Mouse (Mus musculus): ENCODE measurements around the gene Gm5767. TPM values are rescaled to one million over a fixed set of nuclear protein-coding genes. Genes with fewer than 3 reads are reported as not detected.

Gene Gm5767
- polyA plus RNA-seq, 1 experiment = 0.56 TPM

DNA sequence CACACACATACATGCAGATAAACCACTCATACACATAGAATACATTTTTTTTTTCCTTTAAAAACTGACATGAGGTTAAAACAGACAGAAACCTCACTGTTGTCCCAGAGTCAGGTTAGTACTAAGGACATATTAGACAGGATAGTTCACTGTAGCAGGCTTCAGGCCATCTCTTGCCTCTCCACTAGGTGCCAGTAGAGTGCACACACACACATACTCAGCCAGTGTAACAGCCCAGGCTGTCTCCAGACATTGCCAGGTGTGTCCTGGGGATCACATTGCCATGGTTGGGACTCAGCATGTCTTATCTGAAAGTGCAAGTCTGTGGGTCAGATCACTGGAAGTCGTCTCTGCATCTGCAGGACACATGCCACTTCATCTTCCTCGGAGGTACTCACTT lies 36.7 kb upstream of the Gm5767 start:
- Histone ChIP-seq H3K4me1 (ENCODE audit: control insufficient read depth, insufficient read depth, low read length) (no peaks in the 10 kb centered on the region), H3K27ac (ENCODE audit: insufficient read depth, low read depth, low read length) (no peak overlapping the region), H3K4me3 (ENCODE audit: insufficient read depth, low read depth, low read length) (no peak overlapping the region), H3K36me3 (ENCODE audit: control insufficient read depth, insufficient read depth, low read length) (peaks cover 8% of the 10 kb centered on the region; the same call in 1 of the 2 replicates), H3K27me3 (replicated peaks; ENCODE audit: control insufficient read depth, insufficient read depth, low read length) (no peaks in the 10 kb centered on the region)
- WGBS = 72% methylated on average over 2 of the region's 2 CpGs
- TF ChIP-seq POLR2A (IDR thresholded peaks at IDR 0.05; ENCODE audit: low read depth, low read length) (no peak), CTCF (conservative IDR thresholded peaks at IDR 0.05; ENCODE audit: insufficient read depth, insufficient read length, low read depth, low read length) (peak; percentile 93)
- peak; percentile 76 for DNase-seq

DNA sequence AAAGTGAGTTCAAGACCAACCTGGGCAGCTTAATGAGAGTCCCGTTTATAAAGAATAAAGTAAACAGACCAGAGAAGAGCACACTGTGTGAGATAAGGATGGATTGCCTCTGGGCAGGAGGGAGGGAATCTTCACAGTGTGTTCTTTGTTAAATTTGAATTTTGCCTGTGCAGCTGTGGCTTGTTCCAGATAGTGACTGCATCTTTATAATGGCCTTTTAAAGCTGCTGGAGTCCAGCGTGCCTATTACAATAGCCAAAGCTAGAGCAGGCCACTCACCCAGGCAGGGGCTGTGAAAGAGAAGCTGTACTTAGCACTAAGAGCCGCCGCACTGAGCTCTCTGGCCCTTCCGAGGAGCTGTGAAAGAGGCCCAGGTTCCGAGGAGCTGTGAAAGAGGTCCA lies 35.0 kb upstream of the Gm5767 start:
- Histone ChIP-seq H3K4me3 (ENCODE audit: insufficient read depth, low read depth, low read length) (no peak overlapping the region), H3K27me3 (replicated peaks; ENCODE audit: control insufficient read depth, insufficient read depth, low read length) (no peaks in the 10 kb centered on the region), H3K36me3 (ENCODE audit: control insufficient read depth, insufficient read depth, low read length) (peaks cover 8% of the 10 kb centered on the region; the same call in 1 of the 2 replicates), H3K4me1 (ENCODE audit: control insufficient read depth, insufficient read depth, low read length) (no peaks in the 10 kb centered on the region), H3K27ac (ENCODE audit: insufficient read depth, low read depth, low read length) (no peak overlapping the region)
- TF ChIP-seq POLR2A (IDR thresholded peaks at IDR 0.05; ENCODE audit: low read depth, low read length) (no peak), CTCF (conservative IDR thresholded peaks at IDR 0.05; ENCODE audit: insufficient read depth, insufficient read length, low read depth, low read length) (no peak)
- WGBS = 88% methylated on average over 6 of the region's 6 CpGs
- no peak for DNase-seq

DNA sequence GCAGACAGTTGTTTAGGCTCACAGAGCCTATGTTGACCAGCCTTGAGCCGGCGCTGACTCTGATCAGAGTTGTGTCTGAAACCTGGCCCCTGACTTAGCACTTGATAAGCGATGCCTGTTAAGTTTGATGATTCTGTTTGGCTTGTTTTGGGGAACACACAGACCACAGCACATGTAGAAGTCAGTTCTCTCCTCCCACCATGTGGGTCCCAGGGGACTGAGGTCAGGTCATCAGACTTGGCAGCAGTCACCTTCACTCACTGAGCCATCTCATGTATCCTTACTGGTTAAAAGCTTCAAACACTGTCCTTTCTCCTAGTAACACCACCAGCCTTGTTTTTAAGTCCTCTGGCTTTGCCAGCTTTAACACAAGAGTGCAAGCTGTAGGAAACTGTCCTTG lies 30.6 kb upstream of the Gm5767 start:
- H3K36me3 ChIP-seq (ENCODE audit: control insufficient read depth, insufficient read depth, low read length) = 0 out of 2 replicates have a peak, but pooled peaks cover 8% of the 10 kb centered on the region
- 75% methylated on average over 3 of the region's 3 CpGs for WGBS
- H3K4me1 ChIP-seq (ENCODE audit: control insufficient read depth, insufficient read depth, low read length) = no peaks in the 10 kb centered on the region
- H3K27ac ChIP-seq (ENCODE audit: insufficient read depth, low read depth, low read length) = no peak overlapping the region
- TF ChIP-seq POLR2A (IDR thresholded peaks at IDR 0.05; ENCODE audit: low read depth, low read length) (no peak), CTCF (conservative IDR thresholded peaks at IDR 0.05; ENCODE audit: insufficient read depth, insufficient read length, low read depth, low read length) (no peak)
- H3K27me3 ChIP-seq (replicated peaks; ENCODE audit: control insufficient read depth, insufficient read depth, low read length) = no peaks in the 10 kb centered on the region
- no peak overlapping the region for H3K4me3 ChIP-seq (ENCODE audit: insufficient read depth, low read depth, low read length)
- no peak for DNase-seq

DNA sequence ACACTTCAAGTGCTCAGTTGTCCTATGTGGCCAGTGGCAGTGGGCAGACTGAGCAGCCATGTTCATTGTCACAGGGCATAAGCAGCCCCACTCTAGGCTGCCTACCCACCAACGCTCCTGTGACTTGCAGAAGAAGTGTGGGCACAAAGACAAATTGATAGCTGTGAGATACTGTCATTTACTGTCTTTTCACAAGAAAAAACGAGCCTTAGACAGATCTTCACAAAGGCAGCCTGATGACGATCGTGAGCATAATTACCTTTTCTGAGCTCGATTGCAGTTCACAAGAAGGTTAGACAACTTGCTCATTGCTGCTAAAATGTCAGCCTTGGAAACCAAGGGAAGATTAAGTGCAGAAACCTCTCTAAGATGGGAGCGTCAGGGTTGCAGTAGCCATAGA lies 25.5 kb upstream of the Gm5767 start:
- H3K4me3 ChIP-seq (ENCODE audit: insufficient read depth, low read depth, low read length) = no peak overlapping the region
- H3K27me3 ChIP-seq (replicated peaks; ENCODE audit: control insufficient read depth, insufficient read depth, low read length) = no peaks in the 10 kb centered on the region
- 85% methylated on average over 6 of the region's 6 CpGs for WGBS
- H3K36me3 ChIP-seq (ENCODE audit: control insufficient read depth, insufficient read depth, low read length) = no peaks in the 10 kb centered on the region
- TF ChIP-seq POLR2A (IDR thresholded peaks at IDR 0.05; ENCODE audit: low read depth, low read length) (no peak), CTCF (conservative IDR thresholded peaks at IDR 0.05; ENCODE audit: insufficient read depth, insufficient read length, low read depth, low read length) (no peak)
- DNase-seq = no peak
- peaks cover 4% of the 10 kb centered on the region; the same call in 1 of the 2 replicates for H3K4me1 ChIP-seq (ENCODE audit: control insufficient read depth, insufficient read depth, low read length)
- no peak overlapping the region for H3K27ac ChIP-seq (ENCODE audit: insufficient read depth, low read depth, low read length)

DNA sequence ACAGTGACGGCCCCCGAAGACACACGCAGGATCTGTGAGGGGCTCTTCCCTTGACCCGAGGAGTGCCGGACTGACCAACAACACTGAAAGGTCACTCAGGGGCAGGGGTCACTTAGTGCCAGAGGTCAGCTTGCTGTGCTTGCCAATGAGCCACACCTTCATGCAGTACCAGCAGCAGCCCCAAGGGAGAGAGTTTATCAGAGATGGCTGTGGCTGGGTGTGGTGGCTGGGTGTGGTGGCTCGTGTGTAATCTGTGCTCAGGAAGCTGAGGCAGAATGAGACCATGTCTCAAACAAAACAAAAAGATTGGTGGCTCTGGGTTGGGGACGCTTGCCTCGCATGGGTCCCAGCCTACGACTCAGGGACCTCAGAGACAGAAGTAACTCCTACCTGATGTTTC lies 25.0 kb upstream of the Gm5767 start:
- TF ChIP-seq CTCF (conservative IDR thresholded peaks at IDR 0.05; ENCODE audit: insufficient read depth, insufficient read length, low read depth, low read length) = peak; percentile 21; the same call in 1 of the 2 replicates
- TF ChIP-seq POLR2A (IDR thresholded peaks at IDR 0.05; ENCODE audit: low read depth, low read length) = no peak
- no peak overlapping the region for H3K4me3 ChIP-seq (ENCODE audit: insufficient read depth, low read depth, low read length)
- DNase-seq = no peak
- 83% methylated on average over 9 of the region's 9 CpGs for WGBS
- no peaks in the 10 kb centered on the region for H3K27me3 ChIP-seq (replicated peaks; ENCODE audit: control insufficient read depth, insufficient read depth, low read length)
- peaks cover 4% of the 10 kb centered on the region; the same call in 1 of the 2 replicates for H3K4me1 ChIP-seq (ENCODE audit: control insufficient read depth, insufficient read depth, low read length)
- H3K27ac ChIP-seq (ENCODE audit: insufficient read depth, low read depth, low read length) = no peak overlapping the region
- H3K36me3 ChIP-seq (ENCODE audit: control insufficient read depth, insufficient read depth, low read length) = no peaks in the 10 kb centered on the region

DNA sequence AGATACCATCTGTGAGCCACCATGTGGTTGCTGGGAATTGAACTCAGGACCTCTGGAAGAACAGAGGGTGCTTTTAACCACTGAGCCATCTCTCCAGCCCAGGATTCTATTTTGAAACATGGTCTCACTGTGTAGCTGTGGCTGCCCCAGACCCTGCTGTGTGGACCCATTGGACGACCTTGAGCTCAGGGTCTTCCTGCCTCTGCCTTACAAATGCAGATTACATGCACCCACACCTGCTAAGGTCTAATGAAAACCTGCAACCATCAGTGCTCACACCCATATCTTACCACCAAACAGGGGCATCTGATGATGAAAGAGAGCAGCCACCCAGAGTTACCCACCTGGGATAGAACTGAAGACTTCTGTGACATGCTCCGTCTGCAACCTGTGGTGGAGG lies 24.3 kb upstream of the Gm5767 start:
- no peak for TF ChIP-seq POLR2A (IDR thresholded peaks at IDR 0.05; ENCODE audit: low read depth, low read length)
- no peak for TF ChIP-seq CTCF (conservative IDR thresholded peaks at IDR 0.05; ENCODE audit: insufficient read depth, insufficient read length, low read depth, low read length)
- Histone ChIP-seq H3K27ac (ENCODE audit: insufficient read depth, low read depth, low read length) (no peak overlapping the region), H3K4me1 (ENCODE audit: control insufficient read depth, insufficient read depth, low read length) (peaks cover 4% of the 10 kb centered on the region; the same call in 1 of the 2 replicates), H3K27me3 (replicated peaks; ENCODE audit: control insufficient read depth, insufficient read depth, low read length) (no peaks in the 10 kb centered on the region), H3K4me3 (ENCODE audit: insufficient read depth, low read depth, low read length) (no peak overlapping the region), H3K36me3 (ENCODE audit: control insufficient read depth, insufficient read depth, low read length) (no peaks in the 10 kb centered on the region)
- DNase-seq = no peak
- WGBS = 91% methylated on average over 2 of the region's 2 CpGs

DNA sequence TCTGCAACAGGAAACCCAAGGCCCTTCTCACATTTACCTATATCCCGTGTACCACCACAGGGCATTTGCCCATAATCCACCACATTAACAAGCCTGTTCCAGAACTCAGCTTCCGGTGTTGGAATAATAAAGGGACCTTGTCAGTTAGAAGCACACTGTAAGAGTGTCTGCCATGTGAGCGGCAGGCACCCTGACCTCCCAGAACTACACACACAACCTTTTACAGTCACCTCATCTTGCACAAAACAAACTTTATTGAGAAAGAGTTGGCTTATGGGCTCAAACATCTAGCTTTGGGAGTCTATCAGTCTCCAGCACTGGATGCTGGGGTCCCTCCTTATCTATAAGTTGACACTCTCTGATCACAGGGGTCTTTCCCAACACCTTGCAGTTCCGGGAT lies 22.2 kb upstream of the Gm5767 start:
- TF ChIP-seq CTCF (conservative IDR thresholded peaks at IDR 0.05; ENCODE audit: insufficient read depth, insufficient read length, low read depth, low read length) (no peak), POLR2A (IDR thresholded peaks at IDR 0.05; ENCODE audit: low read depth, low read length) (no peak)
- no peaks in the 10 kb centered on the region for H3K27me3 ChIP-seq (replicated peaks; ENCODE audit: control insufficient read depth, insufficient read depth, low read length)
- no peak overlapping the region for H3K4me3 ChIP-seq (ENCODE audit: insufficient read depth, low read depth, low read length)
- no peaks in the 10 kb centered on the region for H3K36me3 ChIP-seq (ENCODE audit: control insufficient read depth, insufficient read depth, low read length)
- H3K4me1 ChIP-seq (ENCODE audit: control insufficient read depth, insufficient read depth, low read length) = peaks cover 7% of the 10 kb centered on the region; the same call in 1 of the 2 replicates
- no peak for DNase-seq
- no peak overlapping the region for H3K27ac ChIP-seq (ENCODE audit: insufficient read depth, low read depth, low read length)
- WGBS = 80% methylated on average over 4 of the region's 4 CpGs
